Mouse (Mus musculus) CH12.LX (cell line): ENCODE results near the gene Smim27. TPM values are rescaled to one million over a fixed set of nuclear protein-coding genes. Genes with fewer than 3 reads are reported as not detected.

Experiments
- DNase-seq: peaks from one replicate; pipeline ENCODE4 v3.0.0-alpha.2; 2013; ENCODE audit errors: extremely low read depth
- H3K27ac ChIP-seq: 2 replicates; pipeline ENCODE4 v1.5.1; 2012; ENCODE audit warnings: low read depth, mild to moderate bottlenecking, control low read depth, moderate library complexity; ENCODE audit not compliant: insufficient read depth
- H3K27me3 ChIP-seq: replicated peaks from 2 replicates; pipeline ENCODE3; 2012; ENCODE audit warnings: inconsistent platforms
- H3K36me3 ChIP-seq, 2 experiments: replicated peaks in 1 of 2; 2 replicates each; pipeline versions ENCODE3 to v1.6.1; 2012; ENCODE audit warnings: inconsistent platforms in 1 of 2, low read length in 1 of 2, mild to moderate bottlenecking in 1 of 2, mixed read lengths in 1 of 2, moderate library complexity in 1 of 2; ENCODE audit not compliant: control insufficient read depth in 1 of 2, insufficient read depth in 1 of 2
- H3K4me1 ChIP-seq, 2 experiments: 2 replicates each; pipeline ENCODE4 v1.6.1; 2012; ENCODE audit warnings: inconsistent platforms in 1 of 2, moderate library complexity in 1 of 2; ENCODE audit not compliant: insufficient read depth in 2 of 2, control insufficient read depth in 1 of 2
- H3K4me2 ChIP-seq: 2 replicates; pipeline ENCODE4 v1.6.1; 2012; ENCODE audit warnings: low read depth, mild to moderate bottlenecking, control low read depth; ENCODE audit not compliant: poor library complexity, insufficient read depth, severe bottlenecking
- H3K4me3 ChIP-seq, 3 experiments: fragments of 150-350 bp in 1 of 3; sonication (generic) in 1 of 3; replicated peaks in 1 of 3; 2 replicates each; pipeline versions ENCODE3 to v1.5.1; 2011 to 2012; ENCODE audit warnings: low read depth in 2 of 3, low read length in 2 of 3, mild to moderate bottlenecking in 2 of 3, moderate library complexity in 2 of 3, control low read depth in 1 of 3, improper control_type of control experiment in 1 of 3, inconsistent platforms in 1 of 3, mixed read lengths in 1 of 3; ENCODE audit not compliant: poor library complexity in 1 of 3
- H3K79me2 ChIP-seq: replicated peaks from 2 replicates; pipeline ENCODE4 v1.6.1; 2012; ENCODE audit warnings: mild to moderate bottlenecking, moderate library complexity; ENCODE audit not compliant: control insufficient read depth, poor library complexity, insufficient read depth, severe bottlenecking; ENCODE audit errors: extremely low read depth
- H3K9ac ChIP-seq: 2 replicates; pipeline ENCODE4 v1.6.1; 2012; ENCODE audit warnings: low read depth, mild to moderate bottlenecking, control low read depth, moderate library complexity; ENCODE audit not compliant: insufficient read depth
- H3K9me3 ChIP-seq: replicated peaks from 2 replicates; pipeline ENCODE3; 2012; ENCODE audit warnings: low read length, inconsistent platforms, mixed read lengths
- BHLHE40 ChIP-seq: IDR thresholded peaks from 2 replicates; pipeline ENCODE4 v1.6.1; 2011; ENCODE audit warnings: mild to moderate bottlenecking, low read depth, low read length, improper control_type of control experiment
- CHD1 ChIP-seq: IDR thresholded peaks from 2 replicates; pipeline ENCODE4 v1.6.1; 2012; ENCODE audit warnings: low read depth, low read length, improper control_type of control experiment, inconsistent platforms
- CHD2 ChIP-seq: IDR thresholded peaks from 2 replicates; pipeline ENCODE4 v1.6.1; 2011; ENCODE audit warnings: low read length, improper control_type of control experiment
- CTCF ChIP-seq, 2 experiments: IDR thresholded peaks in 1 of 2; conservative IDR thresholded peaks in 1 of 2; 2 replicates each; pipeline ENCODE4 v1.5.1; 2011 to 2012; ENCODE audit warnings: low read depth in 2 of 2, low read length in 2 of 2, improper control_type of control experiment in 1 of 2, inconsistent platforms in 1 of 2, mild to moderate bottlenecking in 1 of 2, moderate library complexity in 1 of 2
- E2F4 ChIP-seq: IDR thresholded peaks from 2 replicates; pipeline ENCODE4 v1.6.1; 2011; ENCODE audit warnings: low read depth, low read length, improper control_type of control experiment; ENCODE audit not compliant: insufficient replicate concordance
- ELF1 ChIP-seq: IDR thresholded peaks from 2 replicates; pipeline ENCODE4 v1.6.1; 2014; ENCODE audit warnings: low read depth, mild to moderate bottlenecking, inconsistent platforms, low read length, improper control_type of control experiment
- EP300 ChIP-seq: IDR thresholded peaks from 2 replicates; pipeline ENCODE4 v1.6.1; 2011; ENCODE audit warnings: low read length, improper control_type of control experiment
- ETS1 ChIP-seq: conservative IDR thresholded peaks from 2 replicates; pipeline ENCODE4 v1.6.1; 2012; ENCODE audit warnings: low read depth, mild to moderate bottlenecking, inconsistent platforms, low read length, improper control_type of control experiment, moderate library complexity
- GABPA ChIP-seq: IDR thresholded peaks from 2 replicates; pipeline ENCODE4 v1.6.1; 2012; ENCODE audit warnings: low read depth, low read length, improper control_type of control experiment, inconsistent platforms; ENCODE audit not compliant: insufficient replicate concordance
- HCFC1 ChIP-seq: IDR thresholded peaks from 2 replicates; pipeline ENCODE4 v1.6.1; 2012; ENCODE audit warnings: low read depth, mild to moderate bottlenecking, inconsistent platforms, low read length, improper control_type of control experiment
- IRF4 ChIP-seq: IDR thresholded peaks from 2 replicates; pipeline ENCODE4 v1.6.1; 2014; ENCODE audit warnings: low read depth, mild to moderate bottlenecking, inconsistent platforms, low read length, improper control_type of control experiment
- JUN ChIP-seq: IDR thresholded peaks from 2 replicates; pipeline ENCODE4 v1.6.1; 2011; ENCODE audit warnings: low read depth, mild to moderate bottlenecking, low read length, improper control_type of control experiment, moderate library complexity; ENCODE audit not compliant: insufficient read depth
- KAT2A ChIP-seq: IDR thresholded peaks from 2 replicates; pipeline ENCODE4 v1.6.1; 2012; ENCODE audit warnings: low read length, improper control_type of control experiment, inconsistent platforms; ENCODE audit not compliant: insufficient replicate concordance
- MAFK ChIP-seq: IDR thresholded peaks from 2 replicates; pipeline ENCODE4 v1.6.1; 2011; ENCODE audit warnings: low read length, improper control_type of control experiment; ENCODE audit not compliant: insufficient replicate concordance
- MEF2A ChIP-seq: IDR thresholded peaks from 2 replicates; pipeline ENCODE4 v1.6.1; 2014; ENCODE audit warnings: low read depth, mild to moderate bottlenecking, inconsistent platforms, low read length, improper control_type of control experiment, borderline replicate concordance
- MXI1 ChIP-seq: IDR thresholded peaks from 2 replicates; pipeline ENCODE4 v1.6.1; 2011; ENCODE audit warnings: mild to moderate bottlenecking, low read depth, low read length, improper control_type of control experiment
- MYC ChIP-seq: IDR thresholded peaks from 2 replicates; pipeline ENCODE4 v1.6.1; 2011; ENCODE audit warnings: low read depth, mild to moderate bottlenecking, improper control_type of control experiment, low read length
- NELFE ChIP-seq: IDR thresholded peaks from 2 replicates; pipeline ENCODE4 v1.6.1; 2011; ENCODE audit warnings: low read depth, low read length, improper control_type of control experiment
- NRF1 ChIP-seq: IDR thresholded peaks from 2 replicates; pipeline ENCODE4 v1.6.1; 2014; ENCODE audit warnings: low read depth, mild to moderate bottlenecking, inconsistent platforms, low read length, improper control_type of control experiment, moderate library complexity
- POLR2A ChIP-seq: IDR thresholded peaks from 2 replicates; pipeline ENCODE4 v1.6.1; 2011; ENCODE audit warnings: low read depth, mild to moderate bottlenecking, improper control_type of control experiment, low read length
- POLR2AphosphoS2 ChIP-seq: IDR thresholded peaks from 2 replicates; pipeline ENCODE4 v1.6.1; 2011; ENCODE audit warnings: low read depth, low read length, improper control_type of control experiment
- RAD21 ChIP-seq: IDR thresholded peaks from 2 replicates; pipeline ENCODE4 v1.6.1; 2011; ENCODE audit warnings: low read depth, mild to moderate bottlenecking, low read length, improper control_type of control experiment, moderate library complexity
- RCOR1 ChIP-seq: conservative IDR thresholded peaks from 2 replicates; pipeline ENCODE4 v1.6.1; 2012; ENCODE audit warnings: low read depth, mild to moderate bottlenecking, inconsistent platforms, low read length, improper control_type of control experiment
- SIN3A ChIP-seq: IDR thresholded peaks from 2 replicates; pipeline ENCODE4 v1.6.1; 2012; ENCODE audit warnings: low read length, improper control_type of control experiment, inconsistent platforms
- TBP ChIP-seq: conservative IDR thresholded peaks from 2 replicates; pipeline ENCODE4 v1.6.1; 2011; ENCODE audit warnings: low read depth, low read length, improper control_type of control experiment
- TCF12 ChIP-seq: IDR thresholded peaks from 2 replicates; pipeline ENCODE4 v1.6.1; 2014; ENCODE audit warnings: low read depth, mild to moderate bottlenecking, inconsistent platforms, low read length, improper control_type of control experiment
- UBTF ChIP-seq: IDR thresholded peaks from 2 replicates; pipeline ENCODE4 v1.6.1; 2012; ENCODE audit warnings: low read depth, mild to moderate bottlenecking, inconsistent platforms, low read length, improper control_type of control experiment, moderate library complexity
- USF1 ChIP-seq: IDR thresholded peaks from 2 replicates; pipeline ENCODE4 v1.6.1; 2014; ENCODE audit warnings: low read depth, mild to moderate bottlenecking, inconsistent platforms, low read length, improper control_type of control experiment
- USF2 ChIP-seq: conservative IDR thresholded peaks from 2 replicates; pipeline ENCODE4 v1.6.1; 2011; ENCODE audit warnings: low read depth, low read length, improper control_type of control experiment
- ZKSCAN1 ChIP-seq: IDR thresholded peaks from 2 replicates; pipeline ENCODE4 v1.6.1; 2012; ENCODE audit warnings: low read depth, inconsistent platforms, low read length, improper control_type of control experiment, borderline replicate concordance
- ZMIZ1 ChIP-seq: IDR thresholded peaks from 2 replicates; pipeline ENCODE4 v1.6.1; 2012; ENCODE audit warnings: low read depth, mild to moderate bottlenecking, inconsistent platforms, low read length, improper control_type of control experiment
- dilution Hi-C: fragments of 300-500 bp; cut with MboI; formaldehyde crosslinking; loops from 2 replicates; pipeline ENCODE4 v1.14.3; 2020; ENCODE audit warnings: low sequenced_read_pairs; ENCODE audit not compliant: extremely low pct_unique_long_range_greater_than_20kb, extremely low pct_ligation_motif_present
- in situ Hi-C: fragments of 300-500 bp; cut with MboI; formaldehyde crosslinking; loops from 3 replicates; pipeline ENCODE4 v1.14.3; 2019; ENCODE audit warnings: low sequenced_read_pairs, low pct_ligation_motif_present, low pct_unique_long_range_greater_than_20kb, mixed read lengths
- polyA plus RNA-seq: library from polyadenylated mRNA; unstranded; fragments of >175 nt; gene quantifications from 2 replicates; pipeline ENCODE4 v1.2.1, GENCODE M21; 2012; ENCODE audit warnings: low read depth; ENCODE audit not compliant: insufficient read length
- total RNA-seq, 2 experiments: library from RNA; depleted of rRNA; stranded (reverse); fragments of 300-350 nt in 1 of 2; fragments of >200 nt in 1 of 2; gene quantifications; 2 replicates each; pipeline ENCODE4 v1.2.3; 2012 to 2014

Gene Smim27
- total and polyA plus RNA-seq, 3 experiments, result 1.6 to 9.7 (median 6.5) TPM

DNA sequence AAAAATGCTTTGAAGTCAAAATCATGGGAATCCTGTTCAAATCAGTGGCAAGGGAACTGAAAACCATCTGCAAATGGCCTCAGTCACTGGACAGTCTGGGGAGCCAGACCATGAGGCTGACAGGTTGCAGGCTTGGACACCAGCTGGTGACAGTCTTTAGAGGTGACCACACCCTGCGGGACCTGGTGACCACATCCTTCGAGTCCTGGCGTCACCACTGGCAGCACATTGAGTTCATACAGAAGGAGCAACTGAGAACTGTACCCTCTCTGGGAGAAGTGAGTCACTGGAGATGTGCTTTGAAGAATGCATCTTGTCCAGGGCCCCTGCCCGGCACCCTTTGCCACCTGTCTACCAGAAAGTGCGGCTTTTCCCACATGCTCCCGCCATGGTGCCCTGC, 39.7 kb upstream of the Smim27 start:
- in situ Hi-C loops (no loop called here), dilution Hi-C loops (no loop called here)
- Histone ChIP-seq H3K9ac (no peak overlapping the region), H3K4me3 (no peak overlapping the region), H3K27me3 (no peaks in the 10 kb centered on the region), H3K27ac (no peak overlapping the region), H3K79me2 (no peaks in the 10 kb centered on the region; the same call in 1 of the 2 replicates), H3K4me2 (no peak overlapping the region), H3K36me3 (peaks cover 0 to 25% of the 10 kb centered on the region in 2 experiments), H3K4me1 (peaks cover 0 to 5% of the 10 kb centered on the region in 2 experiments; a peak in 2 of 4 replicates), H3K9me3 (no peaks in the 10 kb centered on the region)
- no peak for DNase-seq
- no peak for TF ChIP-seq ELF1
- no peak for TF ChIP-seq NELFE
- TF ChIP-seq POLR2AphosphoS2, result no peak
- TF ChIP-seq POLR2A, result no peak
- TF ChIP-seq NRF1, result no peak
- TF ChIP-seq CTCF (conservative IDR thresholded peaks at IDR 0.05 in 1 of 2, IDR thresholded peaks at IDR 0.05 in 1 of 2; ENCODE audit: low read depth in 2 of 2, low read length in 2 of 2), result no peak
- no peak for TF ChIP-seq MAFK
- no peak for TF ChIP-seq CHD2
- TF ChIP-seq TBP, result no peak
- TF ChIP-seq MEF2A, result no peak
- TF ChIP-seq ZMIZ1, result no peak
- TF ChIP-seq BHLHE40, result 0 out of 2 replicates have a peak, but pooled peaks have one; percentile 29
- no peak for TF ChIP-seq USF2
- peak; percentile 34 for TF ChIP-seq ETS1
- TF ChIP-seq CHD1, result no peak
- no peak for TF ChIP-seq E2F4
- 0 out of 2 replicates have a peak, but pooled peaks have one; percentile 32 for TF ChIP-seq MYC
- TF ChIP-seq UBTF, result no peak
- TF ChIP-seq HCFC1, result no peak
- TF ChIP-seq MXI1, result peak; percentile 39; the same call in 1 of the 2 replicates
- TF ChIP-seq KAT2A, result no peak
- TF ChIP-seq USF1, result no peak
- TF ChIP-seq JUN, result no peak
- TF ChIP-seq IRF4, result no peak
- TF ChIP-seq RCOR1, result no peak
- peak; percentile 55; the same call in 1 of the 2 replicates for TF ChIP-seq TCF12
- 0 out of 2 replicates have a peak, but pooled peaks have one; percentile 26 for TF ChIP-seq SIN3A
- TF ChIP-seq RAD21, result no peak
- no peak for TF ChIP-seq ZKSCAN1
- no peak for TF ChIP-seq GABPA
- TF ChIP-seq EP300, result peak; percentile 10; the same call in 1 of the 2 replicates
